Mouse (Mus musculus) urinary bladder, adult 18-20 months (tissue): ENCODE results near the gene Cxcl10.
A peak's percentile ranks its signal among the peaks of the same experiment; 100 is the strongest.
"Not testable (repeated sequence)": the region's sequence is repeated elsewhere in the genome, so short reads cannot be mapped to it uniquely, and the experiment has no call there.

Experiments used
- DNase-seq, 2 experiments: peaks; one replicate each; pipeline ENCODE4 v3.0.0; 2022; ENCODE audit warnings: low spot score in 2 of 2, mixed read lengths in 2 of 2

Cxcl10 gene

DNA sequence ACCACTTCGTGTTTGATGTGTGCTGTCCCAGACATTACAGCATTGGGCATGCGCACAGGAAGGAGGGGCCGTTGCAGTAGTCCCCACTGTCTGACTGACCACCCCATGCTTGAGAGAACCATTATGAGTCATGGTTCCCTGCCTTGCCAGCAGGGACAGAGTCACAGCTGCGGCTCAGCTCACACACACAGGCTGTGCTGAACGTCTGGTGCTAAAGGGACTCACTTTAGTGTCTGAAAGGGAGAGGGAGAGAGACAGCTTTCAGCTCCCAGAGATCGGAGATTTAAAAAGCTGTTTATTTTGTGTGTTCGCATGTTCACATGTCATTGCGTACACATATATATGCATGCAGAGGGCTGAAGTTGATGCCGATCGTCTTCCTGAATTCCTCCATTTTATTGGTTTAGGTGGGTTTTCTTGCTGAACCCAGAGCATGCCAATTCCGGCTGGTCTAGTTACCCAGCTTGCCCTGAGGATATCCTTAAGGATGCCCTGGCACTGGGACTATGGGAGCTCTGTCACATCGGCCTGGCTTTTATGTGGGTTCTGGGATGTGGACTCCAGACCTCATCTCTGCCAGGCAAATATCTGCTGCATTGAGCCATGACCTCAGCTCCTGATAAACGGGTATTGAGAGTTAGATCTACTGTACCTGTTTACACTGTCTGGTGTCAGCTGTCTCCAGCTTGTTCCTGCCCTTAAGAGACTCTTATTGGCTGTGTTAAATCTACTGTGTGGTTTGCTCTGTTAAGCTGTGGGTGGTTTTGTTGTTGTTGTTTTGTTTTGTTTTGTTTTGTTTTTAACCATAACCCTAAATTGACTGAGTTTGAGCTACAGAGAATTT, 20.7 kb upstream of the Cxcl10 start:
- no peak for DNase-seq

DNA sequence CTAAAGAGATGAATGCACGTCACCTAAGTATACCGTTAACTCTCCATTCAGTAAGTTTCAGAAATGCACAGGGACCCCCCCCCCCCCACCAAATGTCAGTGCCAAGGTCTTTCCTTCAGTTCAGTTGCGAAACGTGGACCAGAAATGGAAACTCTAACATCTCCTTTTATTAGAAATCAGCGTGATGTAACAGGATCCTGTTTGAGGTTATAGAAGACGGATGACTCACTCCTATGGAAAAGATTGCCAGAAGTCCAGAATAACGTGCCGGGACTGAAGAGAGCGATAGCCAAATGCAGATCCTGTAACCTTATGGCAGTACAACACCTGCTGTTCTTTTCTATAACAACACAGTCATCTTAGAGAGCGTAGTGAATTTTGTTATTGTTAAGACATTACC, 19.7 kb upstream of the Cxcl10 start:
- no peak for DNase-seq

DNA sequence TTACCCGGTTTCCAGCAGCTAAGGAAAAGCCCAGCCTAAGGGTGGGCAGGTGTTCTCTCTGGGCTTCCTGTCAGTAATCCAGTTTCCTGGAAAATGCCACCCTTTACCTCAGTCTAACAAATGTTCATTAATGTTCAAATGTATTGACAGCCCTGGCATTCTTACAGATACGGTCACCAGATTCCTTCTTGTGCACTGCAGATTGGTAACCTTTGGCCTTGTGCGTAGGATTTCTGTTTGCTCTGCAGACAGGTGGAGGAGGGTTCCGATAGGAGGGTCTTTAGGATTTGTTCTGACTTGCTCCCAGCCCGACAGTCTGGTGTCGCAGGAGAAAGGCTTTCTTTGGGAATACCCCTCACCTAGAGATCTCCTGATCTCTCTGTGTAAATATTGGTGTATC, 17.9 kb upstream of the Cxcl10 start:
- peak in 1 of 2 experiments; percentile 44 for DNase-seq

DNA sequence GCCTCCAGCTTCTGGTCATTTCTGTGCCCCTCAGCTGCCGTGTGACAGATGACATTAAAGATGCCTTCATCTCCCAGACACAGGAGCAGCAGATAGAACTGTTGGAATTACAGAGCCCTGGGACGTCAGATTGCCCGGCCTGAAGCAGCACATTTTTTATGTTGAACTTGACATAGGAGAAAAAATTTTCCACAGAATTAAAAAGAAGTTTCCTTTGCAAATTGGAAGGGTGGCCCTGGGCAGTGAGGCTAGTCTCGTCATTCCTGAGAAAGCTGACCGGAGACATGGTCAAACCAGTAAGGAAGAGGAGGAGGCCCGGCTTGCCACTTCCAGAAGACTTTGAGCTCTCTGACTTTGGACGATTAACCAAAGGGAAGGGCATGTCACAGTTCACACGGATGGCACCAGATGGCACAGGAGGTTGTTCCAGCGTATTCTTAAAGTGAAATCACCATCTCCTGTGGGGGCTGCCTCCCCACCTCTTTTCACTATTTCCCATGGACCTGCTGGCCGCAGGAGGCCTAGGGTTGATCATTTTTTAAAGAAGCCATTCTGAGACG, 16.5 kb upstream of the Cxcl10 start:
- DNase-seq = no peak

DNA sequence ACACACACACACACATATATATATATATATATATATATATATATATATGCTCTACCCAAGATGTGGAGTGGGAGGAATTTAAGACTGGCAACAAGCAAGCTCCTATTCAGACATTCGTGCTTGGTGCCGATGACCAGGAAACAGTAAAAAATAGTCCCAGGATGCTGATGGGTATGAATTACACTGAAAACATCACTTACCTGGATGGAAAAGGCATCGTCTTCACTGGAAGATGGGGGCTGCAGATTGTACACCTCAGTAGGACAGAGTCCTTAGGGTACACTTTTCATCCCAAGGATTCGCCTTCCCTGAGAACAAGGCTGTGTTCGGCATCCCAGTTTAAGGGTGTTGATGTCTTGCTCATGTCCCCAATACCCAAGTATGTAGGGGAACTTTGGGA, 15.3 kb upstream of the Cxcl10 start:
- DNase-seq = no peak

DNA sequence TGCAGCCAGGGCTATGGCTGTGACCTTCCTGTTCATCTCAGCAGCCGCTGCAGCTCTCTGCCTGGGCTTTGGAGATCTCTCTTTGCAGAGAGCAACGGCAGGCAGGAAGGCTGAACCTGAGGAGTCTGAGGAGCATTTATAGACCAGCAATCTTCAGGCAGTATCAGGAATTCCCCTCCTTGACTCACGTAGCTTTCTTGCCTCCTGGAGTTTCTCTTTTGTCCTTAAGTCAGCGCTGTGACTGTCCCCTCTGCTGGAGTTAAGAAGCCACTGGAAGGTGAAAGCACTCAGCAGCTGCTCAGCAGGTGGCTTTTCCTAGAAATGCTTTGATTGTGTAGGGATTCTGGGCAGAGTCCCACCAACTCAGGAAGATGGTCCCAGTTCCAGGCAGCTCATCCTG, 14.5 kb upstream of the Cxcl10 start:
- DNase-seq = no peak

DNA sequence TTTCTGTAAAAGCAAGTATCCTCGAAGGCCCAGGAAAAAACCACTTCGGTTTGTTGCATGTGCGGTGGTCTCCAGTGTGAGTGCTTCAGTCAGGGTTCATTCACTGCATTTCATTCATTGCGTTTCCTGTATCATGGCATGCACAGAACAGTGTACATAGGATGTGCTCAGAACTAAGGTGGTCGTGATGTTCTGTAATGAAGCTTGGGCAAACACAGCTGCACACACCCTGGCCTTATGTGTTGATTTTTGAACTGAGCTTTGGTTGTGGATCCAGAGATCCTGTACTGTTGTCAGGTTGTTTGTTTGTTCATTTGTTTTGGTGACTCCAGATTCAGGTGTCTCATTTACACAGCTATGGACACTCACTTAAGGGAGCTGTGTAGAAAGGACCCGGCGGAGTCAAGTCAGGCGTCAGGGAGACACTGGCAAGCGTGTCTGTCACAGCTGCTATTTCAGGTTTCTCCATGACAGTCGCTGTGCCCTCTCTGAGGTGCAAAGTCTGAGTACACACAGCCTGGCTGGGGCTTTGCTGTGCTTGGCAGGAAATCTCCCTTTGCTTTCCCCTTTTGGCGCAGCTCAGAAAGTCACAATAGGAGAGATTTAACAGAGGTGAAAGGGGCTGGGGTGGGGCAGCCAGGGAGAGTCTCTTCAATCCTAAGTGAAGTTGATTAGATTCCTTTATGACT, 10.2 kb upstream of the Cxcl10 start:
- no peak for DNase-seq

DNA sequence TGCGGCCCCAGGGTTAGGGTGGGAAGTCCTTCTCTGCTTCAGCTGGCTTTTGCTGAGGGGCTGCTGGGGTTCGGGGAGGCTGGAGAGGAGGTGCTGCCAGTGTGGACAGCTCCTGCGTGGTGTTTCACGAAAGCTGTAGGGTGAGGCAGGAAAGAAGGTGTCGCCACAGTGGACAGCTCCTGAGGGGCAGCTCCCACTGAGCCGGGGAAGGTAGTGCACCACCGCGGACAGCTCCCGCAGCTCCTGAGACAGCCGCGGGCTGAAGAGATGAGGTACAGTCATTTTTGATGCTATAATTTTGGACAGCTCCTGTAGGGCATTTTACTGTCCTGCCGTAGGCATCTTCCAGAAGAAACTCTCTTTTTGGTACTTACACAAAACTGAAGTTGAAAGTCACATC, 9.3 kb upstream of the Cxcl10 start:
- no peak for DNase-seq

DNA sequence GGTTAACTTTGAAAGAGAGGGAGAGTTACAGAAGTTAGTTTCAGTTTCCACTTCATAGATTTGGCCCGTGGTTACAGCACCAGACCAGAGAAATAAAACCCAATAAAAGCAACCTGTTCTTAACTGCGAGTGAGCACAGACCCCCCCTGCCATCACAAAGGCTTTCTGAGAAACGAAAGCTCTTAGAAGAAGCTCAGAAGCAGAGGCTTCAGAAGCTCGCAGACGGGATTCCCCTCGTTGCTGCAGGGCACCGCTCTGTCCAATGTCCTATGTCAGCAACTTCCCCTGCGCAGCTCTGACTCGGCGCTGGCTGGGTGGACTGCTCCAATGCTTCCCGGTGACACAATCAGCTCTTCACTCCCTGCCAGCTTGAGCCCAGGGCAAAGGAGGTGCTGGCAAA, 4.8 kb upstream of the Cxcl10 start:
- no peak for DNase-seq

DNA sequence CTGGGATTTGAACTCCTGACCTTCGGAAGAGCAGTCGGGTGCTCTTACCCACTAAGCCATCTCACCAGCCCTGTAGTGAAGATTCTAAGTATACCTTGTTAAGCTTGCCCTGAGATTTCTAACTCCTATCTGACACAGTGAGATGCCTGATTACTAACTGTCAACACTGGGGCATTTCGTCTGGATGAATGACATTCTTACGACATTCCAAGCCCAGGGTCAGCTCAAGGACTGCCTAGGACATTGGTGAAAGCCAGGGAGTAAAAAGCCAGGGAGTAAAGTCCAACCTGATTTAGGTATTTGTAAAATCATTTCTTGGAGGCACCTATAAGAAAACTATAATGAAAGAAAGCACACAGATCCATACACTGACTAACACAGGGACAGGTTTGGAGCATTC, 4.0 kb upstream of the Cxcl10 start:
- not testable (repeated sequence) for DNase-seq

DNA sequence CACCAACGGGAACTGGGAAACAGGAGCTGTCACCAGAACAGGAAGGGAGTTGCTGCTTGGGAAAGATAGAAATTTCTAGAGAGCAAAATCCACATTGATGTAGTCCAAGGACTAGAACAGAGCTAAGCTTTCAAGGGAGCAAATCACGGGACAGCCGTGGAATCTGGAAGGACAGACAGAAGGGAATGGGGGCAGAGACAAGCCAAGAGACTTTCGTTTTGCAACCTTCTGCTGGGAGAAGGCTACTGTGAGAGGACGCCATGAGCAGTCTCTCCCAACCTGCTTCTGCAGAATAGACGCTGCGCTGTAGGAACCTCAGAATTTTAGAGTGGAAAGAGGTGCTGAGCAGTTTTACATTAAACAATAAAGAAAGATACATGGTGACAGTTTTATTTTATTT, 1.0 kb upstream of the Cxcl10 start:
- no peak for DNase-seq

DNA sequence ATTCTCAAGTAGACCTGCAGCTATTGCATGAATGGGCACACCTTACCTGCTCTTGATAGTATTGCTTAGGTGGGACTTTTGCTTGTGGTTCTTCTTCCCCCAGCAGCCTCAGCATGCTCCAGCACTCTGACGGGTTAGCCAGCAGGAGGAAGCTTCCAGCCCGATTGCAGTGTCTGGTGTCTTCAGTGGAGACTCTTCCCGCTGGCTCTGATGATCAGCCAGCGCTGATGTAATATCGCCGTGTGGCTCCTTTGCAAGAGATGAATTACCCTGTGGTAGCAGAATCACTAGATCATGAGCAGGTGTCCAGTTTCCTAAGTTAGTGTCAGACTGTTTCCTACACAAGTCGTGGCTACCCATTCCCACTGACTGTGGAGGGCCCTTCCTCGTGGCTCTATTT, 3.7 kb downstream of the Cxcl10 start:
- DNase-seq = no peak

DNA sequence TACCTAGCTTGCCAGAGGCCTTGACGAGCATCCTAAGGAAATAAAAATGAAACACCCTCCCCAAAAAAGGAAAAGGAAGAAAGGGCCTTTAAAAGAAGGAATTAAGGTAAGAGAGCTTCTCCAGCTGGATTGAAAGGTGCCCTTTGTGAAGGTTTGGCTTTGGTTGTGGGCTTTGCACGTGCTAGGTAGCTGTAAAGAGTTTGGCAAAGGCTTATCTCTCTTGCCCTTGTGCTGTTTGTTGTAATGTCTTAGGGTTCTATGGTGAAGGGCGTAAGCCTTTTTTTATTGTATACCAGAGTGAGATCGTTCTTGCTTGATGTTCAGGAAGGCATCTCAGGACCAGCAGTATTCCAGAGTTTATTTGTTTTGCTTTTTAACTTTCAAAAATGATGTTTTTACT, 8.1 kb downstream of the Cxcl10 start:
- no peak for DNase-seq

DNA sequence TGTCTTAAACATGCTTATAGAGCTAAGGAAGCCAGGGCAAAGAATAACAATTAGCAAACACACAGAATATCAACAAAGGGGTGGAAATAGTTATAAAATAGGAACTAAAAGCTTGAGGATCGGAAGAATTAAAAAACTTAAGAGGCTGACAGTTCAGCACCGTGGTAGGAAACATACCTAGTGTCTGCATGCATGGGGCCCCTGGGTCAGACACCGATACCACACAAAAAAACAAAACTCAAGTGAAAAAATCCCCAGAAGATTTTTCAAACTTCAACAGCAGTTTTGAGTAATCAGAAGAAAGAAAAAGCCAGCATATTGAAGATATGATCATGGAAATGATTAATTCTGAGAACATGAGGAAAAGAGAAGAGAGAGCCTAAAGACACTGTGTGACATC, 11.9 kb downstream of the Cxcl10 start:
- no peak for DNase-seq

DNA sequence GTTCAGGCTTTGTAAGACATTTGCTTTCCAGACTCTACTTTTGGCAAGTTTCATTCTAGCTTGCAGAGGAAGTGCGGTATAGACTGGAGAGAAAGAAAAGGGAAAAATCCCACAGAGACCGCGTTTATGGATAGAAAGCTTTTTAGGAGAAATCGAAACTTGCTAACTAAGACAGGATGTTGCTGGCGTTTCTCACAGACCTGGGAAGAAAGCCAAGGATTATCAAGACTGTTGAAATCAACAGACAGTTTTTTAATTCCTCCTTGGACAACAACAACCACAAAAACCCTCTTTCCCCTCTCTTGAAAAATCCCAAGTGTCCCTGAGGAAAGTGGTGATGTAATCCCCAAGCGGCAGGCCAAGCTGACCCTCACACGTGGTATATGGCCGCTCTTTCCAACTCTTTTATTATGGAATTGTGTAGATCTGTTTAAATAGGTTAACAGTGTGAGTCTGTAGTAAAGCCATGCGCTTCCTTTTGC, 16.3 kb downstream of the Cxcl10 start:
- DNase-seq = peak in 1 of 2 experiments; percentile 51

DNA sequence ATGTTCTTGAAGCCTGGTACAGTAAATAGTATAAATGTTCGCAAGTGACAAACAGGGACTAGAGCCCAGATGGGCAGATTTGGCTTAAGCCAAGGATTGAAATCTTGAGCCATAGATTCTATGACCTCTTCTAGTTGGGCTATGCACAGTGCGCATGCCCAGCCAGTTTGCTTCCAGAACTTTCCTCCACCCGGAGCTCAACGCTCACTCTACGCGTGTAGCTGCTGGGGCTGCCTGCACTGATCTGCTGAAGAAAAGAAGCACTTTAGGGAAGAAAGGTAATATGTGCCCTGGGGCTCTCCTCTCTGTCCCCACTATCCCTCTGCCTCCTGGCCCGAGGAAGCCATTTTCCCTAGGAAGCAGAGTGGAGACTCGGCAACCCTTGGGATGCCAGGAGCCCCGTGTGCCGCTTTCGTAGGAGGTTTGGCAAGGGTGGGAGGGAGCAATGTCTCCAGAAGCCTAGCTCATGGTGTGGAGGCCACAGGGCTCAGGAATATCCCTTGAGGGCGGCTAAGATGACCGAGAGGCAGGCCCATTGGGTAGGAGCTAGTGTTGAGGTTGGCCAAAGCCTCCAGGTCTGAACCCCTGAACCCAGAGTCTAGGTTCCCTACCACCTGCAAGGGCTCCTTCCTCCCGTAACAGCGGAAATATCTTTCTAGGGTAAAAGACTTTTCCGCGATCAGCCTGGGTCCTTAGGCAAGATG, 16.9 kb downstream of the Cxcl10 start, which contains the start of gene Art3:
Gene Art3 (plus strand): TSS at position 193 of the 704 bp plus-strand sequence.
- DNase-seq = no peak

DNA sequence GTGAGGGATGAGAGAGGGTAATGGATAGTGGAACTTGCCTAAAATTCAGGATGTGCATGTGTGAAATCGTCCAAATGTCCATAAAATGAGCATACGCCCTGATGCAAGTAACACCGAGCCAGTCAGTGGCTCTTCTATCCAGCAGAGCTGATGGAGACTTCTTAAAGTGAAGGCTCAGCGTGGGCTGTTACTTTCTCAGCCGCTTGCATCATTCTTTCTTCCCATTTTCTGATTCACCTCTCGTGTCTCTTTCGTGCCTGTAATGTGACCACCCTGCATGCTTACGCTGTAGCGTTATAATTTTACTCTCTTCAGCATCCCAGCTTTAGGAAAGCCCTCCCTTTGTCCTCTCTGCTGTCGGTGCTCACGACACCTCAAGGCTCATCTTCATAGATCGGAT, 17.6 kb downstream of the Cxcl10 start:
- no peak for DNase-seq

DNA sequence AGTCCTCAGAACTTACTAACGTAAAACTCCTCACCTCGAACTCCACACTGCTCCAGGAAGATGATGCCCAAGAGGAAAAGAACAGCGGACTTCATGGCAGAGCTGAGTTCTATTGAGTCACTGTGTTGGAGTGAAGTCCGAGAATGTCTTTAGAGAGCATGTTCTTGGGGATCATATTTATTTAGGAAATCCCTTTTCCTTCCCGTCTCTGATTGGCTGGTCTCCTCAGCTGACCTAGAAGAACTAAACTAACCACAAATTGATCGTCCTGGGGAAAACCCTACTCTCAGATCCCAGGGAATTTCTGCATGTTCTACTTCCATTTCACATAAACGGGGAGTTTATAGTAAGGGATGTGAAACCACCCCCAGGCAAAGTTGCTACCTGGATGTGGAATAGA, 20.8 kb downstream of the Cxcl10 start, which contains the start of gene Cxcl9:
Gene Cxcl9 (minus strand): TSS at position 151 of the 400 bp plus-strand sequence.
- no peak for DNase-seq

DNA sequence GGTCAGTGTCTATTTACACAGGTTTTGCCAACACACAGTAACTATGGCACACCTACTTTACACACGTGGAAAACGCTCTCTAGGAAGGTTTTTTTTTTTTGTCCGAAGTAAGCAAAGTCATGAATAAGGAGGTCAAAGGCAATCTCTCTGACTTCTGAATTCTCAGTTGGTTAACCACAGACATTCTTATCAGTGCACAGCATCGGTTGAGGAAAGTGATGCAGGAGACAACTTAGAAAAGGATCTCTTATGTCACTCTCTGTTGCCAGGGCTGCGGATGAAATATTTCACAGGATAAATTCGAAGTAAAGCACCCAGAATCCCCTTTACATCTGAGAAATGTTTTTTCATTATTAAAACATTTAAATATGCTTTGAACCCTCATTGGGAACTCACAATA, 21.3 kb downstream of the Cxcl10 start:
- DNase-seq = no peak

DNA sequence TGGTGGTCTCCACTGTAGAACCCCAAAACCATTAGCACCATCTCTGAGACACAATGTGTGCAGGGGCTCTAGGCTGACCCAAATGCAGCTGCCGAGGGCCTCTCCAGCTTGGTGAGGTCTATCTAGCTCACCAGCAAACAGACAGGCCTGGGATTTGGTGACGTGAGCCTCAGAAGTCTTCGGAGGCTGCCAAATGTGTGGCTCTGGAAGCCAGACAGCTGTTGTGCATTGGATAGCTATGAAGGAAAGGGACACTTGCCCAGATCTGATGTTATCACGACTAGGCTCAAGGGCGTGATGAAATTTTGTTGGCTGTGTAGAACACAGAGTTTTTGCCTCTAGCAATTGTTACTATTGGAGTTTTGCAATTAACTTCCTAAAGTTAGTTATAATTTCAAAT, 25.4 kb downstream of the Cxcl10 start:
- peak in 1 of 2 experiments; percentile 54 for DNase-seq

DNA sequence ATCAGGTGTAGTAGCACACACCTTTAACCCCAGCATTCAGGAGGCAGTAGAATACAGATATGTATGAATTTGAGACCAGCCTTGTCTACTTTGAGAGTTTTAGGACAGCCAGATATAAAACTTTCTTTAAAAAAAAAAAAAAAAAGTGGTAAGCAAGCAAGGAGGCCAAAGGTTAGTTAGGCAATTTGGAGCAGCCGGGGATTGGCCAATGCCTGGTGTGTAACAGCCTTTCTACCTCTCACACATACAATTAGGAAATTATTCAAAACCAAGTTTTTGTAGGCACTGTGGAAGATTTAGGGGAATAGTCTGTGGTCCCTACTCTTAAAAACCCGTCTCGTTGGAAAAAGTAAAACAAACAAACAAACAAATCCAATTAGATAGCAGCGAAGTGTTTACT, 26.1 kb downstream of the Cxcl10 start:
- DNase-seq = no peak
